Mouse (Mus musculus) granulocyte monocyte progenitor cell, adult 5-6 weeks (primary cell): ENCODE results near the gene Stim2. TPM values are rescaled to one million over a fixed set of nuclear protein-coding genes. Genes with fewer than 3 reads are reported as not detected.

ENCODE experiments used
- ATAC-seq: replicated peaks from 2 replicates; pipeline ENCODE4 v1.8.0; 2016; ENCODE audit warnings: mild to moderate bottlenecking, moderate TSS enrichment, inconsistent platforms; ENCODE audit not compliant: poor library complexity, severe bottlenecking
- total RNA-seq, 2 experiments: library from RNA; stranded (forward) in 1 of 2; stranded (reverse) in 1 of 2; fragments of 200-712, 200-1000 nt in 1 of 2; fragments of >200 nt in 1 of 2; fragmentation: Nextera tagmentation in 1 of 2; gene quantifications; 2 replicates each; pipeline ENCODE4 v1.2.3; 2014 to 2017

The Stim2 gene
- total RNA-seq (2014; fragmentation: Nextera tagmentation): 13.4 and 17.7 TPM in 2 replicates
- total RNA-seq (2017): 18.0 and 27.9 TPM in 2 replicates

DNA sequence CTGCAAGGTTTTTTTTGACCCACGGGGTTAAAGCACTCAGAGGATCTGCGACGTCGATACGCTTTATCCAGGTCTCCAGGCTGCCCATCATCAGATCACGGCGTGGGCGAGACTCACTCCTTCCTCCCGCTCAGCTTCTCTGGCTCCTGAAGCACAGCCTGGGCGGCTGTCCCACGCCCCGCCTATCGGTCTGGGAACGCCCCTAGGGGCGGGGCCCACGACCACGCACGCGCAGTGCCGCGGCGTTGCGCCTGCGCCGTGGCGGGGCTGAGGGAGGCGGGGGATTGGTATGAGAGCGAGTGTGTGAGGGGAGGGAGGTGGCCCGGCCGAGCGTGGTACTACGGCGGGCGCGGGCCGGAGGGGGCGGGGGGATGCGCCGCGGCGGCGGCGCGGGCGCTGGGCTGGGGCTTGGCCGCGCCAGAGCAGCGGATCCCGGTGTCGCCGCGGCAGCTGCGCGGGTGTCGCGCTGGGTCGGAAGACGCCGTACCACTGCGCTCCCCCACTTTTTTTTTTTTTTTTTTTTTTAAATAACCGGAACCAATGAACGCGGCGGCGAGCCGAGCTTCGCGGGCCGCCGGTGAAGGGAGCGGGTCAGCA is at the start of gene Stim2:
Stim2 (plus strand) TSS at position 354 of the 597 bp plus-strand sequence.
- peak; percentile 63 for ATAC-seq

DNA sequence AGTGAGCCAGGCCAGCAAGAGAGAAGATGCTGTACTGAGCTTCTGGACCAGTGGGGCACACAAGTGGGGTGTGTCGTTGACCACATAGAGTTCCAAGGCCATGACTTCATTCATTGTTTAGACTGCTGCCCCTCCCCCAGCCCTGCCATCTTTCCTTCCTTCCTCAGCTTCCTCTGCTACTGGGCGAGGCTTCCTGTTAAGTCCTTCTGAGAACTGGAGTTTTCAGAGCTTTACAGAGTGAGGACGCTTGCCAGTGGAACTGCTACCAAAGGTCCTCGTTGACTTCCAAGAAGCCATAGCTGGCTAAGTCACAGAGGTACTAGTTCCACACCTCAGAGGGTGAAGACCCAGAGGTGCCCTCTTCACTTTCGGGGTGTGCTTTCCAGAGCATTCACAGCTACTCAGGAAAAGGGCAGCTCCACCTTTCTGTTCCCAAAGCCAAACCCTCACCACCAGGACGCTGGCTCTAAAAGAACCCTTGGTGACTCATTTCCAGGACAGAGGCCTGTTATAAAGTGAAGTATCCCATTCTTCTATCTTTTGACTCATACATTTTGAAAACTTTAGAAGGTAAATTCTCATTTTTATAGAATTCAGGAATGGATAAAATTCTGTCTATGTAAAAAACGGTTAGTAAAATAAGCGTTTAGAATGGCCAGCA is 49.6 kb upstream of the Stim2 start:
- ATAC-seq: peak; percentile 62

DNA sequence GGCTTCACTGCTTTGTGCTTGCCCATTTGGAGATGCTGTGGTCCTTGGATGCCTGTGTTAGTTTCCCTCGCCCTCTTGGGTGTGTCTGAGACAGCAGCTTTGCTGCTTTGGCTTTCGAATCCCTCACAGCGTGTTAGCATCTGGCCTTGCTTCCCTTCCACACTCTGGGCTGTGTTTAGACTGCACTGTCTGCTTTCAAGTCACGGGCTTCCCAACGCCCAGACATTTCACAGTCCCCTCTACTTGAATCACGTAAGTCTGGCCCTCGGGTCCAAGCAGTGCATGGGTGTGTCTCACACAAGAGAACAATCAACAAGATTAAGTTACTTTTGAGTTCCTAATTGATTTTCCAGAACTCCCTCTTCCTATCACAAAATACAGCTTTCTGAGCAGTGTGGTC is 48.1 kb upstream of the Stim2 start:
- ATAC-seq: no peak

DNA sequence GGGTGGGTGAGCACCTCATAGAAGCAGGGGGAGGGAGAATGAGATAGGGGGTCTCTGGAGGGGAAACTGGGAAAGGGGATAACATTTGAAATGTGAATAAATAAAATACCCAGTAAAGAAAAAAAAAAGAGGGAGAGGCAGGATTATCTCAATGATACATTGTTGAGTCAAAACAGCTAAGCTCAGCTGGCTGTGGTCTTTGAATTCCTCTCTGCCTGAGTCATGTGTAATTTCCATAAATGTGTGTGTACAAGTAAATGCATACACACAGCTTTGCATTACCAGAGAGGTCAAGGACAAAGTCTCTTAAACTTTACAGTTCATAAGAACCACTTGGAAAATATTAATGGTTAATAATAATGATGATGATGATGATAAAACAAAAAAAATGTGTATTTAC is 45.1 kb upstream of the Stim2 start:
- ATAC-seq: no peak

DNA sequence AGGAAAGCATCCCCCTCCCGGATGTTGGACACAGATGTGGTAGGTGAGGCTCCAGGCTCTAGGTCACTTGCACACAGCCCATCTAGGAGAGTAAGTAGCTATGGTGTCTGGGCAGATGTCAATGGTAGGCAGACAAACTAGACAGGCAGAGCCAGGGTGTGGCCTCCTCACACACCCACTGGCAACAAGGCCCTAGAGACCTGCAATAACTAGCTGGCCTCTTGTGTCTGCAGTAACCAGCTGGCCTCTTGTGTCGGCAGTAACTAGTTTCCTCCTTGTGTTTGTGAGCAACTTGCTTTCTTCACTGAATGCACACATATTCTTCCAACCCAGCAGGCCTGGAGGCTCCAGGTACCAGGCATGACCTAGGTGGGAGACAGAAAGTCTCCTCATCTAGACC is 44.5 kb upstream of the Stim2 start:
- ATAC-seq: no peak

DNA sequence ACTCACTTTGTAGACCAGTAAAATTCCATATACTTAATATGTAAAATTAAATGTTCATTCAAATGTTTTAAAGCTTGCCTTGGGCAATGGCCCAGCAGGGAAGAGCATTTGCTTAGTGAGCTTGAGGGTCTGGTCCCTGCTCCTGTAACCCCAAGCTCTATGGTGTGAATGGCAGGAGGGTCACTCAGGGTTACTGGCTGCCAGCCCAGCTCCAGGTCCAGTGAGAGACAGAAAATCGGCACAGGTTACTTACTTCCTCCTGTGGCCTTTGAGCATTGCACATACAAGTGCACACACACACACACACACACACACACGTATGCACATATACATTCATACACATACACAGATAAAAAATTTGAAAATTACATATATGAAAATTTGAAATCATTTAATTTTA is 42.3 kb upstream of the Stim2 start:
- ATAC-seq: no peak

DNA sequence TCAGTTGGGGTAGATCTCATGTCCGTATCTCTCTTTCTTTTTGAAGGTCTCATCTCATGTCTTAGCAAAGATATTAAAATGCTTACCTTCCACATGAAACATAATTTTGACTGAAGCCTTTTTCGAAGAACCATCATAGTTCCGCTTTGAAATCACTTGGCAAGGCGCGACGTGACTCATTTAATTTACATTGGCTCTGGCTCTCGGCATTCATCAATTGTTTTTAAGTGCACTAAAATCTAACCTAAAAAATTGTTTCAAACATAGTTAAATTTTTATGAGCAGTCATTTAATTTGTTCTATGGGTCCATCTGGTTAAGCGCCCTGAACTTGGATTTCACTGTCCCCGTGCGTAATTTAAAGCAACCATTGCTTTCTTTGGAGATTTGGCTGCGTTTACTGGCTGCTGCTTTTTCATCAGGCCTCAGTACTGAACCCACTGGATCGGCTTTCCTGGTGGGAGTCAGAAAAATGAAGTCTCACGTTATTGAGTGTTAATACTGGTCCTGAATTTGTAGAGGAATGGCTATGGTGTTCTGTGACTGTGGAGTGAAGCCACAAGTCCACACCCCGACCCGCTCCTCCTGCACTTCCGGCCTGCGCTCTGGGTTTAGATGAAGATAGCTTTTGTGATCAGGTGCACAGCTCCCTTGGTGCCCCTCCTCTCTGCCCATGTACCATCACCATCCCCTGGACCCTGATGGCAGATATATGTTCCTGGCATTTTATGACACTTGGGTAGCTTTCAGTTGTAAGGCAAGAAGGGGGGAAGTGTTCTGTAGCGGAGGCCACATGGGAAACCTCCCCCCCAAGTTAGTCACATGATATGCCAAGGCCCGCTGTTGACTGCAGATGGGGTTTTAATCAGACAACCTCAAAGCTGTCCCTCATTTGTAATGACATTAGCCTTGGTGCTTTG is 41.6 kb upstream of the Stim2 start:
- no peak for ATAC-seq

DNA sequence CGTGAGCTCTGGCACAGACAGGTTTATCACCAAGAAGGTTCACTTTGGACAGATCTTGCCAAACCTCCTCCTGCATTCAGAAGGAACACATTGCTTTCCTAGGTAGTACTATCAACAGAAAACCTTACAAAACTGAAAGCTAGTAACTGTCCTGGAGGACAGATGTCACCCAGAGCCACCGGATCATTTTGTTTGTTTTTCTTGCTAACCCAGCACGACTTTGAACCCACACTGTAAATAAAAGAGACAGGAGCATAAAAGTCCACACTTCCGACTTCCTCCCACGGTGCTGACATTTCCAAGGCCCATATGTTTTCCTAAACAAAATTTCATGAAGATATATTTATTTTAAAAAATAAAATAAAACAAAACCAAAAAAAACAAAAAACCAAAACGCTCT is 41.0 kb upstream of the Stim2 start:
- ATAC-seq: no peak

DNA sequence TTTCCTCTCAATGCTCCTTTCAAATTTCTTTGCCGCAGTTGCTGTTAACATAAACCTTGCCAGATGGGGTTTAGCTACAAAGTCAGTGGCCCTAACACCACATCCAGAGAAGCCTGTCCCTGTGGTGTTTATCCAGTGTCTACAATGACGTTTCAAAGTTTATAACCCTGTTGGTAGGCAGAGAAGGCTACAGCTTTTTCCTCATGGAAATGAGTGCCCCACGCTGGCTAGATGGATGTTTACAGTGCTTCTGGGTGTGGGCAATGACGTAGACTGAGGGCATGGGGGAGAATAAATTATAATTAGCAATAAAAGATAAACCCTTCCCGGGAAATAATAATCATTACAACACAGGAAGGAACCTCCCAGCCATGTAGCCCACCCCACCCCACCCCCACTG is 37.1 kb upstream of the Stim2 start:
- ATAC-seq: no peak

DNA sequence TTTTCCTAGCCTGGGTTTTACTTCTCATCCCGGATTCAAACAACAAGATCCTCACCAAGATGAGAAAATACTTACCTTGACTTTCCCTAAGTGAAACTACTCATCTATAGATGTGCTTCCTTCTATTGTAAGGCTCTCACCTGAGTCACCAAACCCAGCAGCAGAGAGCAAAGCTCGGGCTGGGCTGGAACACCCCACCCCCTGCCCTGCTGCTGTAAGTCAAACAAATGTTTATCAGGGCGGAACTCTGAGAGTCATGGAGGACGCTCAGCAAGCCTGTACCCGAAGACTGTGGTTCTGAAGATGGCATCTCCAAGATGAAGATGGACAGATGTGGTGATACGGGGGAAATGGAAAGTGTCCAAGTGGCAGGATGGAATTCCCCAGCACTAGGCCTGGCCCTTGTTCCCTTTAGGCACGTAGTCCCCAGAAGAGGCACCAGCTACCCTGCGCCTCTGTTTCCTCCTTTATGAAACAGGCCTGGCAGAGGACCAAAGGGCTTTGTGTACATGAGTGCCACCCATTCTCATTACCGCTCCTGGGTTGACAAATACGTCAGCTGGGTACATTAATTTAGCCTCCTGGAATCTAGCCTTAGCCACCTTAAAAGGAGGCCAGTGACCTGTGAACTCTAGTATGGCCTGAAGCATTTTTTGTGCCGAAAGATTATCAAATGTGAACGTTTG is 36.3 kb upstream of the Stim2 start:
- ATAC-seq: peak; percentile 44

DNA sequence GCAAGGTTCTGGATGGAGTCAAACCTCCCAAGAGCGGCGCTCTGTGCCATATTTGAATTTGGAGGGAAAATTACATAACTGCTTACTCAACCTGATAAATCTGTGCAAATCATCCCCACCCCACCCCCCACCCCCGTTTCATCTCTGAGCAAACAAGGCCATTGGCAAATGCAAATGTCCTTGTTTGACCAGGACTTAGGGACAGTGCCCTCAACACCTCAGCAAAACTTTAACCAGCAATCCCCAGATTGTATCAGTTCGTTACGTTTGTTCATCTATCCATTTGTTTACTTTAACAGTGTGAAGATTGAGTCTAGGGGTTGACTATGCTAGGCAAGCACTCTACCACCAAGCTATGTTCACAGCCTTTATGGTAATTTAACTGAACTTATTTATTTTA is 32.6 kb upstream of the Stim2 start:
- ATAC-seq: no peak

DNA sequence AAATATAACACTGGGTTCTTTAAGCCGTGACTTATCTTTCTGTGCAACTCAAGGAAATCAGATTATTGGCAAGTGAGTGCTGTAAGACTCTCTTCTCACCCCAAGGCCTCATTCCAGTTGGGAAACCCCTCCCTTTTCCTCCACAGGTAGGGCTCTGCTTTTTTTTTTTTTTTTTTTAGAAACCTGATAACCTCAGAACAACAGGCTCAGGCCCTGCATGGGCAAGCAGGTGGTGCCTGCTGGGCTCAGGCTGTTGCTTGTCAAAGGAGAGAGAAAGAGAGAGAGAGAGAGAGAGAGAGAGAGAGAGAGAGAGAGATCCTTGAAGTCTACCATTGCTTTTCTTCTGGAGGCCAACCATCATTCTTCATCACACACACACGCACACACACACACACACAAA is 30.7 kb upstream of the Stim2 start:
- ATAC-seq: no peak

DNA sequence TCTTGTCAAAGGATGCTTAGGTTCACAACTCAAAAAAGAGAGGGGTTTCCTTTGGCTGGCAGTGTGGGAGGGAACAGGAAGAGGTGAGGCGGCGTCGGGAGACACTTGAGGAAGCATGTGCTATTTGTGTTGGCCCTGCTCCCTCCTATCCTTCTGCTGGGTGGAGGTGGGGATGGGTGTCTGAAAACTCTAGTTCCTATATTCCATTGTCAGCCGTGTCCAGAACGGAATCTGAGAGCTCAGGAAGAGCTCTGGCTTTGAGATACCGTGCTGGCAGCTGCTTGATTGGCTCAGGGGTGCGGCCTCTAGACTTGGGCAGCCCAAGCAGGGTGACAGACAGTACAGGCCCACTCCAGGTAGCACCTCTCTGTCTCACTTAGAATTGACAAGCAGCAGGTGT is 28.1 kb upstream of the Stim2 start:
- ATAC-seq: peak; percentile 52; the same call in 1 of the 2 replicates

DNA sequence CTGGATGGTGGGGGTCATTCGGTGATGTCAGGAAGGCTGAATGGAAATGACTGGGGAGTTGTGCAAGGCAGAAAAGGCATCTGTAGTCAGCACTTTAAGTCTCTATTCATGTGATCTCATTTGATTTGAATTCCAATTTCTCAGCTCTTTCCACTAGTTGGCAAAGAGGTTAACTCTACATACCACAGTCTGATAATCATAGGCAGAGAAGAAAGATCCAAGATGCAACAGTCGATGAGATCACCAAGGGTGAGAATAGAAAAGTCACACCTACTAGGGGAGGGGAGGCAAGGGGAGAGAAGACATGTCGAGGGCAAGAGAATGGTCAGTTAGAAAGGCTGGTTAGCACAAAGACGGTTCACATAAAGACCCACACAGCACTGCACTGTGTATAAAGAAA is 27.1 kb upstream of the Stim2 start:
- ATAC-seq: no peak

DNA sequence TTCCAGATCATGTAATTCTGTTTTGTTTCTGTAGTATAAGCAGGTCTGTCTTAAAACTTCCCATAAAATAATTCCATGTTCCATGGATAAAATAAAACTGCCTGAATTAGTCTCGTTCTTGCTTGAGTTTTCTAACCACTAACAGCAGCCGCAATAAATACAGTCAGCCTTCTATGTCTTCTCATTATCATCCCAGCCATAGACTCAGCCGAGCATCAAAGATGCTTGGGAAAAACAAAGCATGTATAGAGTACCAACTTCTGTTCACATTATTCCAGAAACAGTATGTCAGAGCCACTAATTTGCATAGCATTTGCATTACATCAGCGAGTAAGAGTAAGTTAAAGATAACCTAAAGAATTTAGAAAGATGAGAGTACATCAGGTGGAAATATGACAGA is 25.4 kb upstream of the Stim2 start:
- ATAC-seq: no peak

DNA sequence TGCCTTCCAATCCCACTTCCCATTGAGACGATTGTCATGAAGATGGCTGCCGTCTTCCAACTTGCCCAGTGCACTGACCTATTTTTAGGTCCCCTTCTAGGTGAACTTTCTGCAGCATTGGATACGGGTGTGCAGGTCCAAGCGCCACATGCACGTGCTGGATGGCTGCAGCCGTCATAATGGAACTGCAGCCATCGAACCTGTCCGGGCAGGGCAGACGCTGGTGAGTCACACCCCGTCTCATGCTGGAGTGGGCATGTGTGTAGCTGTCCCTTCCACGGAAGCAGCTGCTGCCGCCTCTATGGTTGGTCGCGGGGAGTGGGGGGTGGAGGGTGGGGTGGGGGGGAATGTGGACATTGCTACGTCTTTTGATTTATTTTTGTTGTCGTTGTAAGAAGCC is 21.8 kb upstream of the Stim2 start:
- ATAC-seq: no peak

DNA sequence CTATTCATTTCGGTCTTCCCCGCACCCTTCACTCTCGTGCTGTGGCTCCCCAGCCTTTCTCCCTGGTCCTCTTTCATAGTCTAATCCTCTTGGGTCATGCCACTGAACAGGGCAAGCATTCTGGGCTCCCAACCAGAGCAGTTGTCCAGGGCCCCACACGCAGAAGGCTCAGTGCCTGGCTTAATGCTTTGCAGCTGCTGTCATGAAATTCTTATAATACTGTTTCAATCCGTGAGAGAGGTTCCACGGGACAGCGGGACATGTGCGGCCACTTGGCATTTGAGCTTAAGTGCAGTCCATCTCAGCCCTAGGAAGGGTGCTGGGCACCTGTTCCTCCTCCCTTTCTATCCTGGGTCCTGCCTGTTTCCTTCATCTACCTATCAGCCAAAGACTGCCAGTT is 21.2 kb upstream of the Stim2 start:
- ATAC-seq: no peak

DNA sequence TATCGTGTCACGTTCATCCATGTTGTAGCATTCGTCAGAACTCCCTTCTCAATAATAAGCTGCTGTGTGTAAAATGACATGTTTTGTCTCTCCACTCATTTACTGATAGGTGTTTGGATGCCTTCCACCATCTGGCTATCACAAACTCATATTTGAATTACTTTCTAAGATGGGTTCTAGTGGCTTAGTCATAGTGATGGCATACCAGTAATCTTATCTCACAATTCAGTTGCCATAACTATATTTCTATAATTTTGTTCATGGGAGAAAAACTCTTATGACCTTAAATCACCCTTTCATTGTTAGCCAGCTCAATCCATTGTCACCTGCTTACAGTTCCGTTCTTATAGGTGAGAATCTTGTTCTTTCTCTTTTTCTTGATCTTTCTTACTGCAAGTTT is 14.9 kb upstream of the Stim2 start:
- ATAC-seq: no peak

DNA sequence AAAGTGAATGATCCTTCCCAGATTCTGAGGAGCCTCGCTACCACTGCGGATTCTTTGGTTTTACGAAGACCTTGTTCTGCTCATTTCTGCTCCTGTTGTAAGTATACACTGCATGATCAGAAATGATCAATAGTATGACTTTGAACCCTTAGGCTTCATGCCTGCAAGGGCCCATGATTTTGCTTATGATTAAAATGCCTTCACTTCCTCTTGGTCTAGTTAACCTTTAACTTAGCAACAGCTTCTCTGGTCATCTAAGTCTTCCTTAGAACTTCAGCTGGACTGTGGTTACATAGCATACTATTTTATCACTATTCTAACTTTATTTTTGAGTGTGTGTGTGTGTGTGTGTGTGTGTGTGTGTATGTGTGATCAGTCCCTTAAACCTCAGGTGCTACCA is 12.7 kb upstream of the Stim2 start:
- ATAC-seq: no peak

DNA sequence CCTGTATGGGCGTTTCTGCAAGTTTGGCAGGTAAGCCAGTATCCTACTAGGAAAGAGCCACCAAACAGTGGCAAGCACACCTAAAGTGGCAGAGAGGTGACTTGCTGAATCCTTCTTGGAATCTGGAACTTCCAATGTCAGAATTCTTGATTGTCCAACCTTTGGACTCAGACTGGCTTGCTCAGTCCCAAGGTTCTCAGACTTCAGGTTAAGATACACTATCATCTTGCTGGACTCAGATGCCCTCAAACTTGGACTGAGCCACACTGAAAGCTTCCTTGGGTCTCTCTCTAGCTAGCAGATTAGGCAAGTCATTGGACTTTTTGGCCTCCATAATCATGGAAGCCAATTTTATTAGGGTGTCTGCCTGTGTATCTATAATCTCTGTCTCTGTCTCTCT is 10.8 kb upstream of the Stim2 start:
- no peak for ATAC-seq

DNA sequence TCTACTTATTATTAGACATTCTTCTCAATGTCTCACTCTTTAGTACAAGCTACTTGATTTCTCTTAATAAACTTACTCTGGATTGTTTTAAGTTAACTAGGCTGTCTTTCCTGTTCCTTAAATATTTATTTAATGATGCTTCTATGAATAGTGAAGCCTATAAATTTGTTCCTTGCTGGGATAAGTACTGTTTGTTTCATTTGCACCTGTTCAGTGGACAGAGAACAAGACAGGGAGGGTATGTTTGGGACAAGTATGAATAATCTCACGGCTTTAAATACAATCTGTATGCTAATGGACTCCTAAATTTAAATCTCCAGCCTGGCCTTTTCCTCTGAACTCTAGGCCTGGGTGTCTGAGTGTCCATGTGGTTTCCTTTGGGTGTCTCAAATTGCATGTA is 10.2 kb upstream of the Stim2 start:
- no peak for ATAC-seq
